Mouse (Mus musculus) ovary, postnatal 14 days (tissue): ENCODE measurements around the gene Ephb2.

Source experiments
- DNase-seq: peaks from one replicate; pipeline ENCODE4 v3.0.0; 2022; ENCODE audit warnings: low spot score

Gene Ephb2

GRCm38 (mm10) chr4:136731761-136732160 lies 104.0 kb downstream of the Ephb2 start:
- no peak for DNase-seq

GRCm38 (mm10) chr4:136731008-136731609 lies 104.7 kb downstream of the Ephb2 start:
- DNase-seq, result no peak

DNA sequence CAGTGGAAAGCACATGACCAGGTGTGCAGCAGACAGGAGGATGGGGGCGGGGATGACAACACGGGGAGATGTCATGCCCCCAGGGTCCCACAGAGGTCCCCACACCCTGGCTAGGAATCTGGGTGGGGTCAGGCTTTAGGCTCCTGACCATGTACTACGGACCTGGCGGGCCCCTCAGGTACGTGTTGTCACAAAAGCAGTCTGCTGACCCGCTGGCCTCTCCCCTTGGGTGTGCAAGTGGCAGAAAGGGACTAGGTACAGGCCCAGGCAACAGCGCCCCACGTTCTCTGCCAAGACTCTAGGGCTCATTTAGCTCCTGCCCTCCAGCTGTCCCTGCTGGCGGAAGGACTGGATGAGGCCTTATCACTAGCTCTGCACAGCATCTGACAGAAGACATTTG lies 105.3 kb downstream of the Ephb2 start:
- no peak for DNase-seq

DNA sequence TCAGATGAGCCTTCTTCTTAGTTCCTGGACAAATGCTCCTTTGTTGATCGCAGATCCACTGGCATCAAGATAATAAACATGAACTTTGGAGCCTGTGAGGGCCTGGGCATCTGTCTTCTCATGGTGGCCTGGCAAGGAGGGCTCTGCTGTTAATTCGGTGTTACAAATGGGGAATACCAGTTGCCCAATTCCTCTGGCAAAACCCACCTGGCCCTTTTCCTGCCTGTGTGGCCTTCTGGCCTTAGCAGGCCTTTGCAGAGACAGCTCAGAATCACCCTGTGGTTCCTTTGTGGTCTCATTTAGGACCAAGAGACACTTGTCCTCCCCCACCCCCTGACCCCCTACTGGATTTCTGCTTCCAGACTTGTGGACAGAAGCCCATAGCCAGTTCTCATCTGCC lies 106.2 kb downstream of the Ephb2 start:
- DNase-seq, result no peak

DNA sequence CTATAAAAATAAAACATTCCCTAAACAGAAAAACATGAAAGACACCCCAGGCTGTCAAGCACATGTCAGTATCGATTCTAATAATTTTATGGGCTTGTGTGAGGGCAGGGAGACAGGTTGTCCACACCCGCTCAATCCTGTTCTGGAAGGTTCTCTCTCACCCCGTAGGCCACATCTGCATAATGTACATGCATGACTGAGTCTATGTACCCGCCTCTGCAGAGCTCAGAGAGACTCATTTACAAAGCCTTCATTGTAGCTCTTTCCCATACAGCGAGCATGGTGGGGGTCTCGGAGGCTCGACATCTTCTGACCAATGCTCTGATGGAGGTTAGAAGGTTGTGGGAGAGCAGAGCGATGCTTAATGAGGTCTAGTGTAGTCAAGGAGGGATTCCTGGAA lies 108.8 kb downstream of the Ephb2 start:
- no peak for DNase-seq

DNA sequence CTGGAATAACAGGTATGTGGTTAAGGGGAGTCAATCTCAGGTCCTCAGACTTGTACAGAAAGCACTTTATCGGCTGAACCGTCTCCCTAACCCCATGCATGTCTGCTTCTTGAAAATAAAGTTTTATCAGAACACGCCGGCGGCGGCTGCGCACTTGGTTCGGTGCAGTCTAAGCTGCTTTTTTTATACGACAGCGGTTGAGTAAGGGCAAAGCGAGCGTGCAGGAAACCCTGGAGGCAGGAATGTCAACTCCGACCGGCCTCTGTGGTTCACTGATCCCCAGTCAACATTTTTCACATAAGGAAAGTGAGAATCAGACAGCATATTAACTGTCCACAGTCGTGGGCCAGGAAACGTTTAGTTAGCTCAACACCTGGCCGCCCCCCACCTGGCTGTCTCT lies 111.1 kb downstream of the Ephb2 start:
- DNase-seq, result no peak

GRCm38 (mm10) chr4:136722361-136723082 lies 113.3 kb downstream of the Ephb2 start:
- DNase-seq, result no peak

GRCm38 (mm10) chr4:136721937-136722336 lies 113.9 kb downstream of the Ephb2 start:
- DNase-seq, result no peak

DNA sequence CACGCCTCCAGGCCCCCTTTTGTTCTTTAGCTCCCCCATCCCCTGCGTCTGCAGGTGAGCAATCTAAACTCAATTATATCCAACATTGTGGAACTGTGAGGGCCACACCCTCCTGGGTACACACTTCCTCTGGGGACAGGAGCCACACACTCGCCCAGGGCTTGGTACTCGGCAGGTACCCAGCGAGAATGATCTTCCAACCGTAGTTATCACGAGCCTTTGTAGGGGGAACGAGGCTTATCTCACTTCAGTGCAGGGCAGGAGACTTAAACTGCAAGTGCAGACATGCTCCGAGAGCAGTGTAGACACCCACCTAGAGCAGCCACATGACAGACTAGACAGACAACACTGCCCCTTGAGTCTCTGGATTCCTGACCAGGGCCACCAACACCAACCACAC lies 115.8 kb downstream of the Ephb2 start:
- no peak for DNase-seq

DNA sequence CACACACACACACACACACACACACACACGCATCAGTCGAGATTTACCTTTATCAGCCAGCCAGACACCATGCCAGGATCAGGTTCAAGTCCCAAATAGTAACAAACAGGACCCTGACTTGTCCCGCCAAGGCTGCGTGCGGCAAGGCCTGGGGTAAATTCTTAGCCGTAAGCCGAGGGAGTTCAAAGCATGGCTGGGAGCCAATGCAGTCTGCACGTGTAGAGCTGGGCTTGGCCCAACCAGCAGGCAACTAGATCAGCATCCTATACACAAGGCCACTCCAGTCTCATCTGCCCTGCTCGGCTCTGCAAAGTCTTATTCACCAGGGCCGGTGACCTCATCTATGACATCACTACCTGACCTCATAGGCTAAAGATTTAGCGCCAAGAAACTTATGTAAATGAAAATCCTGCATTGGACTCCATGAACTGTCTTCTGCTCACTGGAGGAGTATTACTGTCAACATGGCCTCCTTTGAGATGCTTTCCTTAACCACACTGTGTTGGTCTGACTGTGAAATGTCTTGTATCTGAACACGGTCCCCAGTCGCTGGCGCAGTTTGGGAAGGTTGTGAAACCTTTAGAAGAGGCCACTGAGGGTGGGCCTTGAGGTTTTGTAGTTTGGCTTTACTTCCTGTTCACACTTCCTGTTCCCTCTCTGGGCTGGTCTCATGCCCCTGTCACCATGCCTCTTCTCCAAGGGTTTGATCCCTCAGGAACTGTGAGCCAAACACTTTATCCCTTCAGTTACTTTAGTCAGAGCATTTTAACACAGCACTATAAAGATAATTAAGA lies 117.4 kb downstream of the Ephb2 start:
- DNase-seq, result no peak

- DNase-seq, result no peak
Observed at GRCm38 (mm10) chr4:136716561-136716972, 119.2 kb downstream of the Ephb2 start.

DNA sequence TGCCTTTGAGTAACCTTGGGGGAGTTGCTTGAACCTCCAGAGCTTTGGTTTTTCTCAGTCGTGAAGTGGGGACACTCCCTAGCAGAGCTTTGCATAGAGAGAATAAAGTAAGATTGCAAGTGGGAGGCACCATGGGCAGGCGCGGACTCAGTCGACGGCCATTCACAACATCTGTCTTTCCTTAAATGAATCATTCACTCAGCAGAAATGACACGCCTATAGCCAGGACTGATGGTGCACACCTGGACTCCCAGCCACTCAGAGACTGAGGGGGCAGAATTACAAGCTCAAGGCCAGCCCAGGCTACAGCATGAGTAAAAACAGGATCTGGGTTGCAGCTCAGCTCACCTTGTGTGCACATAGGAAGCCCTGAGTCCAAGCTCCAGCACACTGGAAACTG lies 121.3 kb downstream of the Ephb2 start:
- no peak for DNase-seq

DNA sequence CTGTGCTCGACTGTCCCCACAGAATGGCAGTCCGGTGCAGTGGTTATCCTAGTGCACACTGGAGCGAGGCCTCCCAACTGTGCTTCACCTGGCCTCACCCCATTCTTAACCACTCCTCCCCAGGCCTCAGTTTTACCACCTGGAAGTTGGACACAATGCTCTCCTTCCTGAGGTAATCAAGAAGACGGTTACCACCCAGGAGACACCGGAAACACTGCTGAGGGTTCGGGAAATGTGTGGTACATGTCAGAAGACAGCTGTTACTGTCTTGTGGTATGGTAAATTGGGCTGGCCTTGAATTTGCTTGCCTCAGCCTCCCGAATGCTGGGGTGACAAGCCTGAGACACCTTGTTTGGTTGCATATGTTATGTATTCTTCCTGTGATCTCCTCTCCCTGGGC lies 121.9 kb downstream of the Ephb2 start:
- DNase-seq, result no peak

- no peak for DNase-seq
Observed at GRCm38 (mm10) chr4:136713431-136713830, 122.4 kb downstream of the Ephb2 start.

GRCm38 (mm10) chr4:136711985-136712768 lies 123.6 kb downstream of the Ephb2 start:
- no peak for DNase-seq

- DNase-seq, result no peak
Observed at GRCm38 (mm10) chr4:136710345-136710744, 125.4 kb downstream of the Ephb2 start.

GRCm38 (mm10) chr4:136708956-136709355 lies 126.8 kb downstream of the Ephb2 start:
- no peak for DNase-seq

- no peak for DNase-seq
Observed at GRCm38 (mm10) chr4:136706696-136707095, 129.1 kb downstream of the Ephb2 start.

DNA sequence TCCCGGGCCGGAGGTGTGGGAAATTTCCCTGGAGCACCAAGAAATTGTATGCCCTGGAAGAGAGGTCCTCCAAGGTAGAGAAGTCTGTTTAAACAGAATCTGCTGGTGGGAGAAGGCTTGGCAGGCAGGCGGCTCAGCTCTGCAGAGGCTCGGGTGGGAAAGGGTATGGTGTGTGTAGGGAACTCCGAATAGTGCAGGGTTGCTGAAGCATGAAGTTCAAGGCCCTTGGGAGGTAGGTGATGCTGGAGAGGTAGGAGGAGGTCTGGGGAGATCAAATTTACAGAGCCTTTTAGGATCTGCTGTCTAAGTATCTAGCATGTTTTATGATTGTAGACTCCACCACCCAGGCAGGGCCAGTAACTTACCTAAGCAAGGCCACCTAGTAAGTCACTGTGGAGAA lies 130.7 kb downstream of the Ephb2 start:
- no peak for DNase-seq

DNA sequence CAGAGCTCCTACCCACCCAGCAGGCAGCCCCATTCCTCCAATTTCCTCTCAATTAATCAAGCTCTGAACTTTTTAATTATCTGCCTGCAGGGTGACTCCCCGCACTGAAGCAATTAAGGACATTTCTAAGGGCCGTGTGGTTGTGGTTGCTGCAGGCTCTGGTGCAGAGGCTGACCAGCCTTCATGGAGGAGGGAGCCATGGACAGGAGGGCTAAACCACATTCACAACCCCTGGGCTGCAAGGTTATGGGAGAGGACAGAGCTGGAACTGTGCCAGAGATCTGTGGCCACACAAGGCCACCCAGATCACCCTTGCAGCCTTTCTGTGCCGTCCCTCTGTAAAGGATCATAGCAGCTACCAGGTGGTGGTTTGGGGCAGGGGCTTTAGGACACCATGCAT lies 131.2 kb downstream of the Ephb2 start:
- no peak for DNase-seq

DNA sequence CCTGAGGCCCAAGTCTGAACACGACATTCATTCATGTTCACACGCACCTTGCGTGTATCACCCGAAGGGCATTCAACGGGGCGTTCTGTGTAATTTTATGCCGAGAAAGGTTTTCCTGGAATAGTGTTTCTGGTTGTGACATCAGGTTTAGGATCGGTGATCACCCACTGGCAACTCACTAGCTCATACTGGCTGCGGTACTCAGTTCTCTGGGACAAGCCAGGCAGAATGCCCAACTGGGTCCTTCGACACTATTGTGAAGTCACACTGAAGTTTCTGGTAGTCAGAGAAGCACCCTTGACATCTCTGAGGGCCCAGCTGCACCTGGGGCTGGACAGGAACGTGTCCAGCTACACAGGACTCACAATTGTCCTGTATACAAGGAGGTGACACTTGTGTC lies 132.4 kb downstream of the Ephb2 start:
- DNase-seq, result no peak

DNA sequence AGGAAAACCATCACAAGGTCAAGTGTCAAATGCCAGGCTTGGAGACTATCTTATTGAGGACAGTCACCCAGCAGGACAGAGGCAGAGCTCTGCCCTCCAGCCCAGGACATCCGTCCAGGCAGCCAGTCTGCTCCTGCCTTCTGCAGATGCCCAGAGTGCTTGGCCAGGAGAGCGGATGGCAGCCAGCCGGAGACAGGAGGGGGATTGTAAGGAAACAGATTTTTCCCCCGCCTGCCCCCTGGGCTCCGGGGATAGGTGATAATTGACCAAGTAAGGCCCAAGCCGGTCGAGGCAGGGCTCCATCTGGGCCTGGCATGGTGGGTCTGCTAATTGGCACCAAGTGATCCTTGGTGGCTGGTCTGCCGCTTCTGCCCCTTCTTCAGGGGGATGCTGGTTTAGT lies 133.3 kb downstream of the Ephb2 start:
- no peak for DNase-seq
